Mouse (Mus musculus) limb, embryonic 12.5 days (tissue): Measurements from ENCODE around the gene Herc6. TPM values are rescaled to one million over a fixed set of nuclear protein-coding genes. Genes with fewer than 3 reads are reported as not detected.
A peak's percentile ranks its signal among the peaks of the same experiment; 100 is the strongest.

Source experiments
- ATAC-seq: fragments of 200-750 bp; cut with Nextera tagmentation; 2 replicates; pipeline ENCODE4 v1.8.0; 2017; ENCODE audit warnings: low read depth, moderate TSS enrichment; ENCODE audit not compliant: insufficient number of reproducible peaks, insufficient read depth, low FRiP score, low TSS enrichment
- H3K27ac ChIP-seq: fragments of 300-500 bp; sonication (generic); 2 replicates; pipeline ENCODE4 v1.5.1; 2016; ENCODE audit warnings: mild to moderate bottlenecking, moderate library complexity
- H3K27me3 ChIP-seq: fragments of 300-500 bp; sonication (generic); 2 replicates; pipeline ENCODE4 v1.6.1; 2016; ENCODE audit warnings: mild to moderate bottlenecking, moderate library complexity
- H3K36me3 ChIP-seq: fragments of 300-500 bp; sonication (generic); 2 replicates; pipeline ENCODE4 v1.6.1; 2016; ENCODE audit warnings: mild to moderate bottlenecking, moderate library complexity
- H3K4me1 ChIP-seq: fragments of 300-500 bp; sonication (generic); replicated peaks from 2 replicates; pipeline ENCODE4 v1.6.1; 2016
- H3K4me2 ChIP-seq: fragments of 300-500 bp; sonication (generic); 2 replicates; pipeline ENCODE4 v1.6.1; 2016; ENCODE audit warnings: mild to moderate bottlenecking, moderate library complexity
- H3K4me3 ChIP-seq: fragments of 300-500 bp; sonication (generic); replicated peaks from 2 replicates; pipeline ENCODE4 v1.5.1; 2016; ENCODE audit warnings: mild to moderate bottlenecking
- H3K9ac ChIP-seq: fragments of 300-500 bp; sonication (generic); replicated peaks from 2 replicates; pipeline ENCODE4 v1.6.1; 2016; ENCODE audit warnings: mild to moderate bottlenecking, moderate library complexity
- H3K9me3 ChIP-seq: fragments of 300-500 bp; sonication (generic); 2 replicates; pipeline ENCODE4 v1.6.1; 2016; ENCODE audit warnings: mild to moderate bottlenecking, moderate library complexity
- WGBS: fragments of 180-500 bp; shearing (Covaris S2); methylation state at CpG from one replicate; pipeline ENCODE4 v1.1.7; 2016; 5-methylcytosine and 5-hydroxymethylcytosine counted together
- polyA plus RNA-seq: library from polyadenylated mRNA; unstranded; fragments of >200 nt; fragmentation: Nextera tagmentation; extraction: Ambion mirVana; gene quantifications from 2 replicates; pipeline ENCODE4 v1.2.1, GENCODE M21; 2016

Gene Herc6
- polyA plus RNA-seq, result 2.6 and 3.0 TPM in 2 replicates

DNA sequence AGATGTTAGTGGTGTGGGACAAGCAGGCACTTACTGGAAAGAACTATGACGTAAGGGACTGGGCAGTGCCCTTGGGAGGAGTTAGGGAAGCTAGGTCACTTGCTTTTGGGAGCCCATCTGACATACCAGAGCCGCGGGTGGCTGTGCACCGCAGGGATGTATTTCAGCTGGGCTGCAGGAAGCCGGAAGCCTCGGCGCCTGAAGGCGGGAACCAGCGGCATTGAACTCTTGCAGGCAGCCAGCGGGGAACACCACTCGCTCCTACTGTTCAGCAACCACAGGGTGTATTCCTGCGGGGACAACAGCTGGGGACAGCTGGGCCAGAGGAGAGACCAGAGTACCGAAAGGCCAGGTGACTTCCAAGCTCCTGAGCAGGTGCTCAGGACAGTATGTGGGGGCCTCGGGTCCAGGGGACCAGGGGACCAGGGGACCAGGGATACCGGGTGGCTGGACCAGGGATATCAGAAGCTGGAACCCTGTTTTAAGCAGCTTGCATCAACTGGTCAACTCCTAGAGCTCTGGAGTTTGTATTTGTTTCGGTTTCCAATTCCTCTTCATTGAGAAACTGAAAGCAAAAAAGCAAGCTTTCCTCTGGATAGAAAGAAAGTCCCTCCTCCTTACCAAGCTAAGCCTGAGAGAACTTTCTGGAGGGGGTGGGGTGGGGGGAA, at the start of gene Herc6:
Gene Herc6 (plus strand): TSS at position 120 of the 668 bp plus-strand sequence.
- H3K27ac ChIP-seq, result peak within 1 kb of the TSS; percentile 37; the same call in 1 of the 2 replicates
- WGBS, result 5% methylated on average over 16 of the region's 16 CpGs

DNA sequence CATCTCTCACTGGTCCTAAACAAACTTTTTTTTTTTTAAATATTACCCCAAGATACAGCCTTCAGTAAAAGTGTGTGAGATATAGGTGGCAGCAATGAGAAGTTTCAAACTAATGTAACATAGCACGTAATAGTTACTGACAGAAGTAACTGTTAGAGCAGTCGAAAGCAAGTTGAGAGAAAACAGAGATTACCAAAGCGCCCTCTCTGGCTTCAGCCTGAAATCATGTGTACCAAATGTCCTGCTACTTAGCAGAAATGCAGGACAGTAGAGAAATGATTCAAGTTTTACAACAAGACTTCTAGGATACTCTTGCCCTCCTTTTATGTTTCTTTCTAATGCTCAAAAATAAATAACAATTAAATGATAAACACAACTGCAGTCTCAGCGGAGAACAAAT, 49.8 kb upstream of the Herc6 start:
- Histone ChIP-seq H3K9me3 (no peaks in the 10 kb centered on the region), H3K27ac (no peak overlapping the region), H3K4me2 (no peak overlapping the region), H3K4me1 (peaks cover 12% of the 10 kb centered on the region), H3K27me3 (no peaks in the 10 kb centered on the region), H3K9ac (no peak overlapping the region), H3K4me3 (no peak overlapping the region), H3K36me3 (0 out of 2 replicates have a peak, but pooled peaks cover 4% of the 10 kb centered on the region)
- no peak for ATAC-seq
- WGBS, result 74% methylated on average over 4 of the region's 4 CpGs

More for the DNA sequence above, at the start of gene Herc6:
- Histone ChIP-seq H3K27me3 (no peaks in the 10 kb centered on the region), H3K36me3 (no peaks in the 10 kb centered on the region), H3K4me1 (peaks cover 5% of the 10 kb centered on the region; the same call in 1 of the 2 replicates), H3K9me3 (no peaks in the 10 kb centered on the region), H3K4me2 (peak within 1 kb of the TSS; percentile 78), H3K9ac (peak within 1 kb of the TSS; percentile 63), H3K4me3 (peak within 1 kb of the TSS; percentile 47)
- ATAC-seq, result peak; percentile 68

DNA sequence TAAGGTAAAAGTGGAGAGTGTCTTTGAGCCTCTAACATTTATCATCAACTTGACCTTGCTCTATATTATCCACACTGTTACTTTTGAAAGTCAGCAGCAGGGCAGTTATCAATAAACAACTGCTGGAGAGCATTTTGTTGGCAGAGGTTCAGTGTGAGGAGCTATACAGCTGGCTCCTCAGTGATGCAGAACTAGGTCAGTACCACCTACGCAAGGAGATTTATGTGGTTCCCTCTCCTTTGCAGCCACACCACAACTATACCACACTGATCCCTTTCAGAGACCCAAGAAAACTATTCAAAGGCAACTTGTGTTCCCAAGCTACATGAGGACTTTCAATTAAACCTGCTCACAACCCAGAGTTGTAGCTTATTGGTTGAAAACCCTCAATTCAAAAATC, 49.4 kb upstream of the Herc6 start:
- Histone ChIP-seq H3K27me3 (no peaks in the 10 kb centered on the region), H3K36me3 (0 out of 2 replicates have a peak, but pooled peaks cover 4% of the 10 kb centered on the region), H3K9ac (no peak overlapping the region), H3K4me1 (peaks cover 12% of the 10 kb centered on the region), H3K27ac (no peak overlapping the region), H3K9me3 (no peaks in the 10 kb centered on the region), H3K4me3 (no peak overlapping the region), H3K4me2 (no peak overlapping the region)
- no peak for ATAC-seq
- WGBS, result 80% methylated on average over 1 of the region's 1 CpGs

DNA sequence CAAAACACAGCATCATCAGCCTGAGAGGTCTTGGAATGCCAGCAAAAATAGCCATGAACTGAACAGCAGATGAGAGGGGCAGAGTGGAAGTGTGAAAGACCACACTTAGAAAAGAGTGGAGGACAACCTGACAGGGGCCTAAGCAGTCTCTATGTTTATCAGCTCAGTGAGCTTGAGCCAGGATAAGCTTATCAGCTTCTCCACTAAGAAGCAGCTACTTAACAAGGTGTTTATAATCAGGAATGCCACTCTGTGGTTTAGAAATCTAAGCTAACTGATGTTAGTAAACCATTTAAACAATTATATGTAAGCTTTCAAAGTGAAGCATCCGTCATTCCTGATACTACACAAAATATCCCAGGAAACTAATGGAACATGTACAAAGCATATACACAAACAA, 48.8 kb upstream of the Herc6 start:
- Histone ChIP-seq H3K9ac (no peak overlapping the region), H3K36me3 (0 out of 2 replicates have a peak, but pooled peaks cover 4% of the 10 kb centered on the region), H3K4me3 (no peak overlapping the region), H3K27ac (no peak overlapping the region), H3K27me3 (no peaks in the 10 kb centered on the region), H3K9me3 (no peaks in the 10 kb centered on the region), H3K4me1 (peaks cover 12% of the 10 kb centered on the region), H3K4me2 (no peak overlapping the region)
- ATAC-seq, result no peak
- 81% methylated on average over 1 of the region's 1 CpGs for WGBS

DNA sequence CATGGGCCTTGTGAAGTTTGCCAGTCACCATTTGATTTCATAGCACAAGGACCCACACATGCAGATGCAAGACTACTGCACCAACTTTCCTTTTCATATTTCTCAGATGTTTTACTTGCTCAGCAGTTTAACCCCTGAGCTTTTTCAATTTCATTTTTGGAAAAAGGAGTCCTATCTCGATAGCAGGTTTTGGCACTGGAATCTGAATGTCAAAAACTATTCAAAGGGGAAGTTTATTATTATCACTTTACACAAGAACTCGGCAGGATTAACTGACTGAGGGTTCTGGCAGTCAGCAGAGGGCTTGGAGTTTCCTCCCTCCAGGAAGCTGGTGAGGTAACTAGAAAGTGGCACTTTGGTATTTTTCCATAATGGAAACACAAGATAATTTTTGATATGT, 47.4 kb upstream of the Herc6 start:
- Histone ChIP-seq H3K4me3 (no peak overlapping the region), H3K36me3 (no peaks in the 10 kb centered on the region), H3K27me3 (no peaks in the 10 kb centered on the region), H3K27ac (no peak overlapping the region), H3K9me3 (no peaks in the 10 kb centered on the region), H3K4me2 (peak overlapping the region; percentile 79), H3K9ac (no peak overlapping the region), H3K4me1 (peaks cover 12% of the 10 kb centered on the region)
- no peak for ATAC-seq
- 57% methylated on average over 2 of the region's 2 CpGs for WGBS

DNA sequence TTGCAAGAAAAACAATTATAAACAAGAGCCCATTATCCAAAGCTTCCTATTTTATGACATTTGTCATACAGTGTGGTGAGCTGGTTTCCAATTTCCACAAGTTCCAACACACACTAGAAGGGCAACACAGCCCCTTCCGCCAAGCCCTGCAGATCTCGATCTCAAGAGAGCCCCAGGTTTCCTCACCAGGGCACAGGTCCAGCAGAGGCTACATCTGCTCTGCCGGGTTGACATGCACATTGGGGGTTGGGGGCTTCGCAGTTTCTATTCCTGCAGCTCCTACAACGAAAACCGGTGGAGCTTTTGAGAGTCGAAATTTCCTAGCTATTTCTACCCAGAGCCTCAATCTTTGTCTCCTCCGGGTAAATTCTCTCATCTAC, 46.6 kb upstream of the Herc6 start:
- Histone ChIP-seq H3K27me3 (no peaks in the 10 kb centered on the region), H3K27ac (peak overlapping the region; percentile 78; the same call in 1 of the 2 replicates), H3K9me3 (no peaks in the 10 kb centered on the region), H3K36me3 (no peaks in the 10 kb centered on the region), H3K9ac (peak overlapping the region; percentile 79), H3K4me3 (peak overlapping the region; percentile 68), H3K4me1 (peaks cover 12% of the 10 kb centered on the region), H3K4me2 (peak overlapping the region; percentile 79)
- 6% methylated on average over 8 of the region's 8 CpGs for WGBS
- ATAC-seq, result no peak

DNA sequence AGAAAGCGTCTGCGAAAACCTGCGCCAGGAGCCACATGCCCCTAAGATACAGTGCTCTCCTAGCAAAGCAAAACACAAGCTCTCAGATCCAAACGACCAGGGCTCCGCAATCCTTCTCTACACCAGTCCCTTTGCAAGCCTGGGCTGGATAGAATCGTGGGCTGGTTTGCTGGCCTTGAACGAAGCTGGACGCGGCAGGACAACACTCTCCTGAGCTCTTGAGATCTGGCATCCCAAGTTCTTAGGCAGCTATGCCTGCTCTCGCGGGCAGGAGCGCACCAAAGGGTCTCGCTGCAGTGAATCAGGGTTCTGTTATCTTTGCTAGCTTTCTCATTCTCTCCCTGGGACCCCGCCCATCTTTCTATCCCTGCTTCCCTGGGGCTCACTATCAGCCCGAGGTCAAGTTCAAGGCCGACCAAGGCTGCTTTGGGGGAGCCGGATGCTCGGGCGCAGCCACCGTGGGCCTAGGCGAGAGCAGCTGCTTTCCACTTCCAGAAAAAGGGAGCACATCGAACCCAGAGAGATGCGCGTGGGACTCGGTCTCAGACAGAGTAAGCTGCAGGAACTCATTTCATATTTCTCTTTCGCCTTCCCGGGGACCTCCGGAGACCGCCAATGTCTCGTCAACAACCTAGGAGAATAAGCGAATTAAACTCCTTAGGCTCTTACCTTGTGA, 46.1 kb upstream of the Herc6 start:
- Histone ChIP-seq H3K9me3 (no peaks in the 10 kb centered on the region), H3K4me3 (peak overlapping the region; percentile 68), H3K4me2 (peak overlapping the region; percentile 79), H3K27ac (peak overlapping the region; percentile 78), H3K9ac (peak overlapping the region; percentile 79), H3K27me3 (no peaks in the 10 kb centered on the region), H3K4me1 (peaks cover 12% of the 10 kb centered on the region), H3K36me3 (no peaks in the 10 kb centered on the region)
- ATAC-seq, result peak; percentile 36; the same call in 1 of the 2 replicates
- WGBS, result under 1% methylated on average over 31 of the region's 31 CpGs

DNA sequence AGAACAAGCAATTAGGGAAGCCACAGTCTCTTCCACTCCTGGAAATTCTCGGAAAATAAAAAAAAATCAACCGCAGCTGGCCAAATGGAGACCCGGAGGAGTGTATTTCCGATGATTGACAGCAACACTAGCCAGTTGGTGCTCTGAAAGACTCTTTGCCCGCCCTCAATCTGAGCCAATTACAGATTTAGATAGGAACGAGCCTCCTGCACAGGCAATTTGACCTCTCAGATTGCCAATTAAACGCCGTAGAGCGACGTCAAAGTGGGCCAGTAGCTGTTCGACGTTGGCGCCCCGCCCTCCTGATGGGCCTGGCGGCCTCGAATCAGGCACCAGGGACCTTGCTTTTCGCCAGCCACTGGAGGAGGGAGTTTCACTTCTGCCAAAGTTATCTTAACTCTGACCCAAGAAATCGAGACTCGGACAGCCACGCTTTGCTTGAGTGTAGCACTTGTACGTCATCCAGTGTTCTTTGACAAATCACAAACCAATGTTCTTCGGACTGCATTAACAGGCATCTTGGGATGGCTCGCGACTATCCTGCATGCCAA, 45.3 kb upstream of the Herc6 start, which contains the start of gene Ppm1k:
Gene Ppm1k (minus strand): TSS at position 83 of the 551 bp plus-strand sequence.
- H3K36me3 ChIP-seq, result no peaks in the 10 kb centered on the region
- under 1% methylated on average over 24 of the region's 24 CpGs for WGBS
- H3K4me1 ChIP-seq, result peaks cover 12% of the 10 kb centered on the region
- H3K9me3 ChIP-seq, result no peaks in the 10 kb centered on the region
- ATAC-seq, result peak; percentile 98
- peak within 1 kb of the TSS; percentile 82 for H3K27ac ChIP-seq
- H3K9ac ChIP-seq, result peak within 1 kb of the TSS; percentile 79
- H3K4me3 ChIP-seq, result peak within 1 kb of the TSS; percentile 68
- H3K27me3 ChIP-seq, result no peaks in the 10 kb centered on the region
- H3K4me2 ChIP-seq, result peak within 1 kb of the TSS; percentile 79

DNA sequence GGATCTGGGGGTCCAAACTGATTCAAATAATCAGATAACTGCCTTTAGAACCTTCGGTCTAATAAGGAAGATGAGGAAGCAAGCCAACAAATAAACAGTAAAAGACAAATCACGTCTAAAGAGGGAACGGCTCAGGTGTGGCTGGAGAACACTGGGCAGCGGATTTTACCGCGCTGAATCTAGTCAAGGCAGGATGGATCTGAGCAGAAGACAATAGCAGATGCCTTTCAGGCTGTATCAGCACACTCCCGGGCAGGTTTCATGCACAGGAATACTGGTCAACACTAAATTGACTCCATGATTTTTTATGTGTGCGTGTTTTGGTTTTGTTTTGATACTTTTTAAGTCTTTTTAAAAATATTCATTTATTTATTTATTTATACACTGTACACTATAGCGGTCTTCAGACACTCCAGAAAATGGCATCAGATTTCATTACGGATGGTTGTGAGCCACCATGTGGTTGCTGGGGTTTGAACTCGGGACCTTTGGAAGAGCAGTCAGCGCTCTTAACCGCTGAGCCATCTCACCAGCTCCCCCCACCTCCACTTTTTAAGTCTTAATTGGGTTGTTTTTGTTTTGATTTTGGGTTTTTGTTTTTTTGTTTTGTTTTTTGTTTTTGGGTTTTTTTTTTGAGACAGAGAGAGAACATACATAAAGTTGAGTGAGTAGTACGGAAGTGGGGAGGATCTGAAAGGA, 44.7 kb upstream of the Herc6 start:
- Histone ChIP-seq H3K9ac (peak overlapping the region; percentile 53), H3K36me3 (no peaks in the 10 kb centered on the region), H3K27me3 (no peaks in the 10 kb centered on the region), H3K4me1 (peaks cover 12% of the 10 kb centered on the region), H3K27ac (peak overlapping the region; percentile 82), H3K4me2 (peak overlapping the region; percentile 79), H3K9me3 (no peaks in the 10 kb centered on the region), H3K4me3 (peak overlapping the region; percentile 68)
- peak; percentile 66; the same call in 1 of the 2 replicates for ATAC-seq
- WGBS, result 25% methylated on average over 14 of the region's 14 CpGs

DNA sequence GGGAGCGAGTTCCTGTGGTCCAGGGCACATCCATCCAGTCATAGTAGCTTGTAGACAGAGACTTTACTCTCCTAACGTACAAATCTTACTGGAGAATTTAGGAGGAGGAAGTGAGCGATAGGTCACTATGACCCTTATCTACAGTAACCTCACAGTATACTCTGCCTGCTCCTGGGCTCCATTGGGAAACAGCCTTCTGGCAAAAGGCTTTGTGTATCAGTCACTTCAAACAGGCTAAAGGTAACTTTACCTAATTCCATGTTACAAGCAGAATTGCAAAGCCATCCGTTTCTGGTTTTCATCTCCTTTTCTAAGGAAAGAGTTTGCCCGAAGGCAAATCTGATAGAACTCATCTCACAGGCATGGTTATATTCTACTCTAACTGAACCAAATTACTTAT, 42.9 kb upstream of the Herc6 start:
- peaks cover 12% of the 10 kb centered on the region for H3K4me1 ChIP-seq
- no peaks in the 10 kb centered on the region for H3K36me3 ChIP-seq
- H3K4me3 ChIP-seq, result no peak overlapping the region
- no peak overlapping the region for H3K27ac ChIP-seq
- H3K9ac ChIP-seq, result no peak overlapping the region
- H3K4me2 ChIP-seq, result no peak overlapping the region
- H3K9me3 ChIP-seq, result no peaks in the 10 kb centered on the region
- 92% methylated on average over 5 of the region's 5 CpGs for WGBS
- H3K27me3 ChIP-seq, result no peaks in the 10 kb centered on the region
- ATAC-seq, result no peak
